Mouse (Mus musculus): ENCODE measurements around the gene Kras. TPM values are rescaled to one million over a fixed set of nuclear protein-coding genes. Genes with fewer than 3 reads are reported as not detected.

Gene Kras
- polyA plus RNA-seq, 1 experiment from 2014 or later, result 70.7 TPM

DNA sequence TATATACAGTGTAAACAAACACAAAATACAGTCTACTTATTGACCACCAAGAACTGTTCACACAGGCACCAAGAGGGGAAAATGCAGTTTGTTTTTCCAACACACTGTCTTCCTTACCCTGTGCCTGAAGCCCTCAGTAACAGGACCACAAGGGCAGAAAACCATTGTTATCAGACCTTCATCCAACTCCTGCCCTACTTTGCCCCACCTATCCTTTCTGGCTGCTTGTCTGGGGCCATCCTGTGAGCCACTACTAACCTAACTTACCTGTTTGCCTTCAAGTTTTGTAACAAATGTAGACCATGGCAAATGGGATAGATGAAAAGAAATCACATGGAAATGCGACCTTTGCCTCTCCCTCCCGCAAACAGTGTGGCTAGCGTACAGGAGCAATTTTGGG is 2.2 kb downstream of the Kras start:
- WGBS, result 61% methylated on average over 3 of the region's 3 CpGs
- Histone ChIP-seq H3K4me3 (replicated peaks) (peak overlapping the region; percentile 7; the same call in 1 of the 2 replicates), H3K4me1 (peaks cover 15% of the 10 kb centered on the region), H3K4me2 (replicated peaks) (peak overlapping the region; percentile 8; the same call in 1 of the 2 replicates), H3K9ac (no peak overlapping the region), H3K27ac (replicated peaks) (no peak overlapping the region), H3K36me3 (peaks cover 13% of the 10 kb centered on the region; the same call in 1 of the 2 replicates), H3K27me3 (no peaks in the 10 kb centered on the region), H3K9me3 (replicated peaks) (no peaks in the 10 kb centered on the region)
- no peak for ATAC-seq (ENCODE audit: insufficient number of reproducible peaks, low FRiP score, low TSS enrichment, low read depth)

DNA sequence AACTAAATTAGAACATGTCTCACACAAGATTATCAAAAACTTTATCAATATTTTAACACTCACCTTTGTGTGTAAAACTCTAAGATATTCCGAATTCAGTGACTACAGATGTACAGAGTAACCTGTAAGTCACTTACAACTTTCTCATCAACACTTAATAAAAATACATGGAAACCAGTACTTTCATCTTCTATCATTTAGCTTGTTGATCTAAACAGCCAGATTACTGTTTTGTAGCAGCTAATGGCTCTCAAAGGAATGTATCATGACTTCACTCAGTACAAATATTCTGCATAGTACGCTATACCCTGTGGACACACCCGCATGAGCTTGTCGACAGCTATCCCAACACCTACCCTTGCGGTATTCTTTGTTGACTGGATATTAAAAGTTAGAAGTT is 3.2 kb downstream of the Kras start:
- Histone ChIP-seq H3K27me3 (no peaks in the 10 kb centered on the region), H3K9me3 (replicated peaks) (no peaks in the 10 kb centered on the region), H3K36me3 (peaks cover 13% of the 10 kb centered on the region; the same call in 1 of the 2 replicates), H3K4me1 (peaks cover 15% of the 10 kb centered on the region), H3K4me2 (replicated peaks) (no peak overlapping the region), H3K27ac (replicated peaks) (no peak overlapping the region), H3K9ac (no peak overlapping the region), H3K4me3 (replicated peaks) (no peak overlapping the region)
- ATAC-seq (ENCODE audit: insufficient number of reproducible peaks, low FRiP score, low TSS enrichment, low read depth), result no peak
- WGBS, result 81% methylated on average over 5 of the region's 5 CpGs

DNA sequence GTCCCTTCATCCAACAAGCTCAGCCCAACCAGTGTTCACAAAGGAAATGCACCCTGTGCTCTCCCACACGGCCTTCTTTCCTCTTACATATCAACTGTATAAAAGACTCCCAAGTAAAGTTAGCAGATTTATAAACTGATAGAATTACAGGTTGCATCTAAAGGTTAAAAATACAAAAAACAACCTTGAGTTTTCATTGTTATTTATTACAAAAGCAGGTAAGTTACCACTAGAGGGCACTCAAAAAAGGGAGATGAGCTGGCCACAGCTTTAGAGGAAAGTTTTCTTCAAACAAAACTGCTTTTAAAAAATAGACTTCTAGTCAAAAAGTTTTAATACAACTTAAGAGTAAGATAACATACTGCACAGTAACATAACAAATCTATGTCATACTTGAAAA is 7.5 kb downstream of the Kras start:
- Histone ChIP-seq H3K4me3 (replicated peaks) (no peak overlapping the region), H3K27ac (replicated peaks) (no peak overlapping the region), H3K36me3 (peaks cover 34% of the 10 kb centered on the region; the same call in 1 of the 2 replicates), H3K9me3 (replicated peaks) (no peaks in the 10 kb centered on the region), H3K9ac (no peak overlapping the region), H3K27me3 (no peaks in the 10 kb centered on the region), H3K4me1 (no peaks in the 10 kb centered on the region), H3K4me2 (replicated peaks) (no peak overlapping the region)
- WGBS, result 36% methylated on average over 1 of the region's 1 CpGs
- ATAC-seq (ENCODE audit: insufficient number of reproducible peaks, low FRiP score, low TSS enrichment, low read depth), result no peak

DNA sequence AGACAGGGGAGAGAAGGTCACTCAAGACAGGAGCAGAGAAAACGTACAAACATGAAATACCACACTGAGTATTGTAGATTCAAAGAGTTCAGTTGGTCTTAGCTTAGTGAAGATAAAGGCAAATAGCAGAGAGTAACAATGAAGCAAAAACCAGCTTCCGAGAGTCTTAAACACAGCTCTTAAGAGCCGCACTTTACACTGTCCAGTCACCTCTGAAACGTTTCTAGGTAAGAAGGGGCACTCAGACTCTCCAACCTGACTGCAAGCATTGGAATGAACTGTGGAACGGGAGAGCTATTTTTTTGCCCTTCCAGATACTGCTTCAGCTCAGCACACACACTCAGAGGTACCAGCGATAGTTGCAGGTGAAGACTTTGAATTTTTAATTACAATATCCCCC is 9.8 kb downstream of the Kras start:
- Histone ChIP-seq H3K4me2 (replicated peaks) (no peak overlapping the region), H3K4me3 (replicated peaks) (no peak overlapping the region), H3K27me3 (no peaks in the 10 kb centered on the region), H3K9ac (no peak overlapping the region), H3K27ac (replicated peaks) (no peak overlapping the region), H3K36me3 (peaks cover 31% of the 10 kb centered on the region; the same call in 1 of the 2 replicates), H3K4me1 (no peaks in the 10 kb centered on the region), H3K9me3 (replicated peaks) (no peaks in the 10 kb centered on the region)
- ATAC-seq (ENCODE audit: insufficient number of reproducible peaks, low FRiP score, low TSS enrichment, low read depth), result no peak
- WGBS, result 89% methylated on average over 6 of the region's 6 CpGs

DNA sequence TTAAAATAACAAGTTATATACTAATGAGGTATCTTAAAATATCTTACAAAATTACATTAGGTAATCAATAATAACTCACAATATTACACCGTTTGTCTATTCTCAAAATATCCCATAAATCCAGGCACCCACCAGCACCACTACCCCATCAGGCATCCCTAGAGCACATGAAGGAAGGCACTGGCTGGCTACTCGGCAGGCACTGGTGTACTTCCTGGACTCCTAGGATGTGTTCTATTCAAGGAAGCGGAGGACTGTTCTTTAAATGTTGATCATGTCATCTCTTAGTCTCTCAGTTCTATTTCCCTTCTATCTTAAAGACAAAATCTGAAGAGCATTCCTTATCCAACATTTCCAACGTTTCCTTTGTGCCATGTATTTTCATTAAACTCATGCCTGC is 12.9 kb downstream of the Kras start:
- H3K4me3 ChIP-seq (replicated peaks), result no peak overlapping the region
- no peak overlapping the region for H3K9ac ChIP-seq
- no peaks in the 10 kb centered on the region for H3K27me3 ChIP-seq
- ATAC-seq (ENCODE audit: insufficient number of reproducible peaks, low FRiP score, low TSS enrichment, low read depth), result no peak
- no peak overlapping the region for H3K27ac ChIP-seq (replicated peaks)
- no peak overlapping the region for H3K4me2 ChIP-seq (replicated peaks)
- no peaks in the 10 kb centered on the region for H3K4me1 ChIP-seq
- H3K9me3 ChIP-seq (replicated peaks), result no peaks in the 10 kb centered on the region
- 0 out of 2 replicates have a peak, but pooled peaks cover 24% of the 10 kb centered on the region for H3K36me3 ChIP-seq
- WGBS, result 74% methylated on average over 4 of the region's 4 CpGs

- Histone ChIP-seq H3K4me3 (replicated peaks) (no peak overlapping the region), H3K27me3 (no peaks in the 10 kb centered on the region), H3K36me3 (peaks cover 21% of the 10 kb centered on the region), H3K9ac (no peak overlapping the region), H3K4me1 (no peaks in the 10 kb centered on the region), H3K27ac (replicated peaks) (no peak overlapping the region), H3K4me2 (replicated peaks) (no peak overlapping the region), H3K9me3 (replicated peaks) (no peaks in the 10 kb centered on the region)
- ATAC-seq (ENCODE audit: insufficient number of reproducible peaks, low FRiP score, low TSS enrichment, low read depth), result no peak
- WGBS, result 83% methylated on average over 6 of the region's 6 CpGs
Measured at GRCm38 (mm10) chr6:145235367-145235766, 14.7 kb downstream of the Kras start.

GRCm38 (mm10) chr6:145234391-145234790 is 15.6 kb downstream of the Kras start:
- 79% methylated on average over 1 of the region's 1 CpGs for WGBS
- Histone ChIP-seq H3K27me3 (no peaks in the 10 kb centered on the region), H3K4me1 (no peaks in the 10 kb centered on the region), H3K27ac (replicated peaks) (no peak overlapping the region), H3K4me2 (replicated peaks) (no peak overlapping the region), H3K9ac (no peak overlapping the region), H3K4me3 (replicated peaks) (no peak overlapping the region), H3K36me3 (peaks cover 14% of the 10 kb centered on the region), H3K9me3 (replicated peaks) (no peaks in the 10 kb centered on the region)
- ATAC-seq (ENCODE audit: insufficient number of reproducible peaks, low FRiP score, low TSS enrichment, low read depth), result no peak

GRCm38 (mm10) chr6:145226296-145226695 is 23.7 kb downstream of the Kras start:
- H3K9ac ChIP-seq, result no peak overlapping the region
- WGBS, result 83% methylated on average over 3 of the region's 3 CpGs
- H3K4me2 ChIP-seq (replicated peaks), result no peak overlapping the region
- no peak for ATAC-seq (ENCODE audit: insufficient number of reproducible peaks, low FRiP score, low TSS enrichment, low read depth)
- no peaks in the 10 kb centered on the region for H3K27me3 ChIP-seq
- peaks cover 7% of the 10 kb centered on the region for H3K36me3 ChIP-seq
- H3K9me3 ChIP-seq (replicated peaks), result no peaks in the 10 kb centered on the region
- no peak overlapping the region for H3K27ac ChIP-seq (replicated peaks)
- H3K4me1 ChIP-seq, result no peaks in the 10 kb centered on the region
- no peak overlapping the region for H3K4me3 ChIP-seq (replicated peaks)

GRCm38 (mm10) chr6:145224246-145224645 is 25.8 kb downstream of the Kras start:
- H3K27me3 ChIP-seq, result no peaks in the 10 kb centered on the region
- WGBS, result 84% methylated on average over 6 of the region's 6 CpGs
- no peak for ATAC-seq (ENCODE audit: insufficient number of reproducible peaks, low FRiP score, low TSS enrichment, low read depth)
- H3K4me3 ChIP-seq (replicated peaks), result no peak overlapping the region
- H3K4me2 ChIP-seq (replicated peaks), result no peak overlapping the region
- no peaks in the 10 kb centered on the region for H3K9me3 ChIP-seq (replicated peaks)
- H3K4me1 ChIP-seq, result no peaks in the 10 kb centered on the region
- H3K36me3 ChIP-seq, result peaks cover 9% of the 10 kb centered on the region; the same call in 1 of the 2 replicates
- H3K9ac ChIP-seq, result no peak overlapping the region
- no peak overlapping the region for H3K27ac ChIP-seq (replicated peaks)

GRCm38 (mm10) chr6:145215826-145216225 is 34.2 kb downstream of the Kras start:
- no peaks in the 10 kb centered on the region for H3K27me3 ChIP-seq
- H3K4me3 ChIP-seq (replicated peaks), result no peak overlapping the region
- no peak overlapping the region for H3K27ac ChIP-seq (replicated peaks)
- WGBS, result 87% methylated on average over 3 of the region's 3 CpGs
- peaks cover 10% of the 10 kb centered on the region for H3K4me1 ChIP-seq
- H3K36me3 ChIP-seq, result peaks cover 27% of the 10 kb centered on the region; the same call in 1 of the 2 replicates
- ATAC-seq (ENCODE audit: insufficient number of reproducible peaks, low FRiP score, low TSS enrichment, low read depth), result no peak
- H3K4me2 ChIP-seq (replicated peaks), result no peak overlapping the region
- H3K9ac ChIP-seq, result no peak overlapping the region
- H3K9me3 ChIP-seq (replicated peaks), result no peaks in the 10 kb centered on the region

- H3K27me3 ChIP-seq, result no peaks in the 10 kb centered on the region
- 82% methylated on average over 2 of the region's 2 CpGs for WGBS
- no peaks in the 10 kb centered on the region for H3K9me3 ChIP-seq (replicated peaks)
- no peak overlapping the region for H3K9ac ChIP-seq
- no peak overlapping the region for H3K27ac ChIP-seq (replicated peaks)
- H3K4me3 ChIP-seq (replicated peaks), result no peak overlapping the region
- H3K4me1 ChIP-seq, result peaks cover 17% of the 10 kb centered on the region
- peaks cover 19% of the 10 kb centered on the region; the same call in 1 of the 2 replicates for H3K36me3 ChIP-seq
- no peak for ATAC-seq (ENCODE audit: insufficient number of reproducible peaks, low FRiP score, low TSS enrichment, low read depth)
- no peak overlapping the region for H3K4me2 ChIP-seq (replicated peaks)
Measured at GRCm38 (mm10) chr6:145213916-145214315, 36.1 kb downstream of the Kras start.

Measured in embryonic facial prominence, embryonic 15.5 days (tissue).